Mouse (Mus musculus): ENCODE results near the gene Xpo5. TPM values are rescaled to one million over a fixed set of nuclear protein-coding genes. Genes with fewer than 3 reads are reported as not detected.

The Xpo5 gene
- 30.1 and 33.3 TPM in 2 replicates for polyA plus RNA-seq (2015; fragmentation: Nextera tagmentation; extraction: Ambion mirVana)

- Histone ChIP-seq H3K9me3 (no peaks in the 10 kb centered on the region), H3K9ac (peak within 1 kb of the TSS; percentile 89), H3K4me2 (peak within 1 kb of the TSS; percentile 70), H3K4me1 (peaks cover 7% of the 10 kb centered on the region; the same call in 1 of the 2 replicates), H3K4me3 (replicated peaks) (peak within 1 kb of the TSS; percentile 98), H3K27me3 (replicated peaks) (no peaks in the 10 kb centered on the region), H3K36me3 (peaks cover 21% of the 10 kb centered on the region), H3K27ac (peak within 1 kb of the TSS; percentile 90)
- ATAC-seq (ENCODE audit: insufficient read depth, low FRiP score, low read depth), result peak; percentile 95
- WGBS, result under 1% methylated on average over 66 of the region's 66 CpGs
These were observed at the start of gene Xpo5, which contains the start of gene Polh for GRCm38 (mm10) chr17:46202421-46203071. TSS of gene Xpo5 (plus strand) at chr17:46202782. TSS of gene Polh (minus strand) at chr17:46202645.

- Histone ChIP-seq H3K4me1 (peaks cover 10% of the 10 kb centered on the region; the same call in 1 of the 2 replicates), H3K4me2 (peak within 1 kb of the TSS; percentile 85), H3K36me3 (peaks cover 4% of the 10 kb centered on the region; the same call in 1 of the 2 replicates), H3K4me3 (replicated peaks) (peak within 1 kb of the TSS; percentile 61), H3K9me3 (no peaks in the 10 kb centered on the region), H3K27ac (peak within 1 kb of the TSS; percentile 76), H3K27me3 (replicated peaks) (no peaks in the 10 kb centered on the region), H3K9ac (peak within 1 kb of the TSS; percentile 43)
- WGBS, result 4% methylated on average over 33 of the region's 33 CpGs
- peak; percentile 91 for ATAC-seq (ENCODE audit: insufficient read depth, low FRiP score, low read depth)
These were observed 49.5 kb upstream of the Xpo5 start, which contains the start of gene Mad2l1bp for GRCm38 (mm10) chr17:46152847-46153782. TSS of gene Mad2l1bp (minus strand) at chr17:46153553.

- 92% methylated on average over 3 of the region's 3 CpGs for WGBS
- H3K27me3 ChIP-seq (replicated peaks), result no peaks in the 10 kb centered on the region
- H3K9ac ChIP-seq, result no peak overlapping the region
- H3K27ac ChIP-seq, result no peak overlapping the region
- no peak overlapping the region for H3K4me2 ChIP-seq
- no peak overlapping the region for H3K4me3 ChIP-seq (replicated peaks)
- no peak for ATAC-seq (ENCODE audit: insufficient read depth, low FRiP score, low read depth)
- H3K4me1 ChIP-seq, result peaks cover 13% of the 10 kb centered on the region; the same call in 1 of the 2 replicates
- no peaks in the 10 kb centered on the region for H3K36me3 ChIP-seq
- no peaks in the 10 kb centered on the region for H3K9me3 ChIP-seq
These were observed 48.2 kb upstream of the Xpo5 start for GRCm38 (mm10) chr17:46154336-46154735.

GRCm38 (mm10) chr17:46156680-46157079 is 45.9 kb upstream of the Xpo5 start:
- no peaks in the 10 kb centered on the region for H3K27me3 ChIP-seq (replicated peaks)
- H3K4me3 ChIP-seq (replicated peaks), result no peak overlapping the region
- no peak overlapping the region for H3K4me2 ChIP-seq
- H3K9me3 ChIP-seq, result no peaks in the 10 kb centered on the region
- no peaks in the 10 kb centered on the region for H3K36me3 ChIP-seq
- 78% methylated on average over 5 of the region's 5 CpGs for WGBS
- peaks cover 13% of the 10 kb centered on the region for H3K4me1 ChIP-seq
- no peak overlapping the region for H3K27ac ChIP-seq
- no peak for ATAC-seq (ENCODE audit: insufficient read depth, low FRiP score, low read depth)
- no peak overlapping the region for H3K9ac ChIP-seq

- WGBS, result 92% methylated on average over 8 of the region's 8 CpGs
- Histone ChIP-seq H3K4me2 (no peak overlapping the region), H3K9me3 (no peaks in the 10 kb centered on the region), H3K4me3 (replicated peaks) (no peak overlapping the region), H3K27ac (no peak overlapping the region), H3K27me3 (replicated peaks) (no peaks in the 10 kb centered on the region), H3K4me1 (peaks cover 17% of the 10 kb centered on the region), H3K9ac (no peak overlapping the region), H3K36me3 (no peaks in the 10 kb centered on the region)
- no peak for ATAC-seq (ENCODE audit: insufficient read depth, low FRiP score, low read depth)
These were observed 45.5 kb upstream of the Xpo5 start for GRCm38 (mm10) chr17:46157131-46157530.

- H3K4me2 ChIP-seq, result peak overlapping the region; percentile 86; the same call in 1 of the 2 replicates
- 58% methylated on average over 2 of the region's 2 CpGs for WGBS
- H3K27ac ChIP-seq, result peak overlapping the region; percentile 93
- peak overlapping the region; percentile 75 for H3K4me3 ChIP-seq (replicated peaks)
- ATAC-seq (ENCODE audit: insufficient read depth, low FRiP score, low read depth), result no peak; the same call in 1 of the 2 replicates
- peaks cover 5% of the 10 kb centered on the region for H3K36me3 ChIP-seq
- no peaks in the 10 kb centered on the region for H3K9me3 ChIP-seq
- H3K4me1 ChIP-seq, result peaks cover 21% of the 10 kb centered on the region
- H3K9ac ChIP-seq, result no peak overlapping the region
- H3K27me3 ChIP-seq (replicated peaks), result no peaks in the 10 kb centered on the region
These were observed 43.3 kb upstream of the Xpo5 start for GRCm38 (mm10) chr17:46159236-46159635.

- Histone ChIP-seq H3K4me1 (peaks cover 21% of the 10 kb centered on the region), H3K4me3 (replicated peaks) (peak overlapping the region; percentile 75), H3K36me3 (peaks cover 12% of the 10 kb centered on the region), H3K27ac (peak overlapping the region; percentile 93), H3K27me3 (replicated peaks) (no peaks in the 10 kb centered on the region), H3K4me2 (peak overlapping the region; percentile 86), H3K9ac (peak overlapping the region; percentile 38), H3K9me3 (no peaks in the 10 kb centered on the region)
- WGBS, result under 1% methylated on average over 16 of the region's 16 CpGs
- ATAC-seq (ENCODE audit: insufficient read depth, low FRiP score, low read depth), result peak; percentile 68
These were observed 42.4 kb upstream of the Xpo5 start for GRCm38 (mm10) chr17:46160090-46160662.

- Histone ChIP-seq H3K9ac (peak within 1 kb of the TSS; percentile 73), H3K27me3 (replicated peaks) (no peaks in the 10 kb centered on the region), H3K4me1 (peaks cover 21% of the 10 kb centered on the region), H3K4me2 (peak within 1 kb of the TSS; percentile 86), H3K36me3 (peaks cover 18% of the 10 kb centered on the region), H3K4me3 (replicated peaks) (peak within 1 kb of the TSS; percentile 75), H3K9me3 (no peaks in the 10 kb centered on the region), H3K27ac (peak within 1 kb of the TSS; percentile 93)
- WGBS, result 0% methylated on average over 23 of the region's 23 CpGs
- peak; percentile 91 for ATAC-seq (ENCODE audit: insufficient read depth, low FRiP score, low read depth)
These were observed 41.9 kb upstream of the Xpo5 start, which contains the start of gene Gtpbp2 for GRCm38 (mm10) chr17:46160686-46161085. TSS of gene Gtpbp2 (plus strand) at chr17:46161032.

GRCm38 (mm10) chr17:46161179-46161578 is 41.4 kb upstream of the Xpo5 start:
- Histone ChIP-seq H3K36me3 (peaks cover 23% of the 10 kb centered on the region), H3K27me3 (replicated peaks) (no peaks in the 10 kb centered on the region), H3K9me3 (no peaks in the 10 kb centered on the region), H3K4me1 (peaks cover 21% of the 10 kb centered on the region), H3K4me3 (replicated peaks) (peak overlapping the region; percentile 75), H3K4me2 (peak overlapping the region; percentile 86), H3K9ac (peak overlapping the region; percentile 73), H3K27ac (peak overlapping the region; percentile 86)
- 0% methylated on average over 19 of the region's 19 CpGs for WGBS
- no peak for ATAC-seq (ENCODE audit: insufficient read depth, low FRiP score, low read depth)

GRCm38 (mm10) chr17:46161710-46162109 is 40.9 kb upstream of the Xpo5 start:
- ATAC-seq (ENCODE audit: insufficient read depth, low FRiP score, low read depth), result no peak

GRCm38 (mm10) chr17:46162551-46162950 is 40.0 kb upstream of the Xpo5 start:
- H3K27me3 ChIP-seq (replicated peaks), result no peaks in the 10 kb centered on the region
- H3K9ac ChIP-seq, result no peak overlapping the region
- H3K9me3 ChIP-seq, result no peaks in the 10 kb centered on the region
- peak overlapping the region; percentile 41; the same call in 1 of the 2 replicates for H3K27ac ChIP-seq
- H3K4me2 ChIP-seq, result peak overlapping the region; percentile 86
- 79% methylated on average over 7 of the region's 7 CpGs for WGBS
- H3K4me3 ChIP-seq (replicated peaks), result no peak overlapping the region
- no peak for ATAC-seq (ENCODE audit: insufficient read depth, low FRiP score, low read depth)
- peaks cover 36% of the 10 kb centered on the region for H3K36me3 ChIP-seq
- peaks cover 21% of the 10 kb centered on the region for H3K4me1 ChIP-seq

More at GRCm38 (mm10) chr17:46161710-46162109, 40.9 kb upstream of the Xpo5 start:
- 46% methylated on average over 9 of the region's 9 CpGs for WGBS
- H3K4me3 ChIP-seq (replicated peaks), result peak overlapping the region; percentile 75
- peak overlapping the region; percentile 73 for H3K9ac ChIP-seq
- H3K4me2 ChIP-seq, result peak overlapping the region; percentile 86
- H3K9me3 ChIP-seq, result no peaks in the 10 kb centered on the region
- peak overlapping the region; percentile 86 for H3K27ac ChIP-seq
- no peaks in the 10 kb centered on the region for H3K27me3 ChIP-seq (replicated peaks)
- H3K4me1 ChIP-seq, result peaks cover 21% of the 10 kb centered on the region
- H3K36me3 ChIP-seq, result peaks cover 28% of the 10 kb centered on the region

Data from stomach, embryonic 15.5 days (tissue).